Mouse (Mus musculus) large intestine, adult 2 months (tissue): ENCODE measurements around the gene Apbb2. TPM values are rescaled to one million over a fixed set of nuclear protein-coding genes. Genes with fewer than 3 reads are reported as not detected.

ENCODE experiments used
- DNase-seq: peaks from one replicate; pipeline ENCODE4 v3.0.0-alpha.2; 2012; ENCODE audit warnings: low read depth, low spot score
- WGBS: fragments of 180-500 bp; shearing (Covaris S2); methylation state at CpG from one replicate; pipeline ENCODE4 v1.1.7; 2018; 5-methylcytosine and 5-hydroxymethylcytosine counted together
- polyA plus RNA-seq: library from polyadenylated mRNA; depleted of rRNA; stranded (reverse); fragments of >200 nt; gene quantifications from 2 replicates; pipeline ENCODE4 v1.2.3, GENCODE M21; 2012

The Apbb2 gene
- polyA plus RNA-seq, 1 experiment, result 4.7 TPM

- 81% methylated on average over 7 of the region's 7 CpGs for WGBS
- no peak for DNase-seq
These were observed 90.0 kb downstream of the Apbb2 start for GRCm38 (mm10) chr5:66528567-66528966.

GRCm38 (mm10) chr5:66527090-66527489 is 91.5 kb downstream of the Apbb2 start:
- no peak for DNase-seq
- 72% methylated on average over 8 of the region's 8 CpGs for WGBS

GRCm38 (mm10) chr5:66525002-66525401 is 93.6 kb downstream of the Apbb2 start:
- 82% methylated on average over 4 of the region's 4 CpGs for WGBS
- no peak for DNase-seq

GRCm38 (mm10) chr5:66523681-66524503 is 94.7 kb downstream of the Apbb2 start:
- WGBS, result 74% methylated on average over 16 of the region's 16 CpGs
- DNase-seq, result no peak

GRCm38 (mm10) chr5:66521250-66521649 is 97.3 kb downstream of the Apbb2 start:
- DNase-seq, result no peak
- 87% methylated on average over 2 of the region's 2 CpGs for WGBS

GRCm38 (mm10) chr5:66519511-66519910 is 99.1 kb downstream of the Apbb2 start:
- DNase-seq, result no peak

GRCm38 (mm10) chr5:66518411-66519006 is 100.1 kb downstream of the Apbb2 start:
- WGBS, result 58% methylated on average over 14 of the region's 14 CpGs

More at GRCm38 (mm10) chr5:66519511-66519910, 99.1 kb downstream of the Apbb2 start:
- 58% methylated on average over 5 of the region's 5 CpGs for WGBS

GRCm38 (mm10) chr5:66517503-66517902 is 101.1 kb downstream of the Apbb2 start:
- DNase-seq, result no peak
- WGBS, result 81% methylated on average over 6 of the region's 6 CpGs

More at GRCm38 (mm10) chr5:66518411-66519006, 100.1 kb downstream of the Apbb2 start:
- DNase-seq, result no peak

GRCm38 (mm10) chr5:66516311-66516710 is 102.3 kb downstream of the Apbb2 start:
- WGBS, result 90% methylated on average over 8 of the region's 8 CpGs
- DNase-seq, result no peak

- WGBS, result 90% methylated on average over 10 of the region's 10 CpGs
These were observed 103.3 kb downstream of the Apbb2 start for GRCm38 (mm10) chr5:66515271-66515670.

GRCm38 (mm10) chr5:66514659-66515058 is 103.9 kb downstream of the Apbb2 start:
- no peak for DNase-seq
- WGBS, result 94% methylated on average over 6 of the region's 6 CpGs

More at GRCm38 (mm10) chr5:66515271-66515670, 103.3 kb downstream of the Apbb2 start:
- DNase-seq, result no peak

- no peak for DNase-seq
These were observed 105.2 kb downstream of the Apbb2 start for GRCm38 (mm10) chr5:66513412-66513811.

GRCm38 (mm10) chr5:66512519-66512918 is 106.1 kb downstream of the Apbb2 start:
- 95% methylated on average over 7 of the region's 7 CpGs for WGBS

GRCm38 (mm10) chr5:66510716-66511115 is 107.9 kb downstream of the Apbb2 start:
- no peak for DNase-seq
- 77% methylated on average over 6 of the region's 7 CpGs for WGBS

More at GRCm38 (mm10) chr5:66512519-66512918, 106.1 kb downstream of the Apbb2 start:
- no peak for DNase-seq

- no peak for DNase-seq
- WGBS, result 87% methylated on average over 5 of the region's 5 CpGs
These were observed 109.4 kb downstream of the Apbb2 start for GRCm38 (mm10) chr5:66509151-66509550.

GRCm38 (mm10) chr5:66505578-66505977 is 113.0 kb downstream of the Apbb2 start:
- DNase-seq, result no peak
- WGBS, result 76% methylated on average over 3 of the region's 3 CpGs

- 77% methylated on average over 1 of the region's 1 CpGs for WGBS
- no peak for DNase-seq
These were observed 113.5 kb downstream of the Apbb2 start for GRCm38 (mm10) chr5:66505071-66505470.

GRCm38 (mm10) chr5:66504434-66504747 is 114.2 kb downstream of the Apbb2 start:
- no peak for DNase-seq
- 58% methylated on average over 6 of the region's 6 CpGs for WGBS

GRCm38 (mm10) chr5:66503557-66504433 is 114.8 kb downstream of the Apbb2 start:
- DNase-seq, result no peak
- 36% methylated on average over 17 of the region's 17 CpGs for WGBS

GRCm38 (mm10) chr5:66503033-66503432 is 115.6 kb downstream of the Apbb2 start:
- 88% methylated on average over 1 of the region's 1 CpGs for WGBS
- no peak for DNase-seq
